In the genomic region with DNA sequence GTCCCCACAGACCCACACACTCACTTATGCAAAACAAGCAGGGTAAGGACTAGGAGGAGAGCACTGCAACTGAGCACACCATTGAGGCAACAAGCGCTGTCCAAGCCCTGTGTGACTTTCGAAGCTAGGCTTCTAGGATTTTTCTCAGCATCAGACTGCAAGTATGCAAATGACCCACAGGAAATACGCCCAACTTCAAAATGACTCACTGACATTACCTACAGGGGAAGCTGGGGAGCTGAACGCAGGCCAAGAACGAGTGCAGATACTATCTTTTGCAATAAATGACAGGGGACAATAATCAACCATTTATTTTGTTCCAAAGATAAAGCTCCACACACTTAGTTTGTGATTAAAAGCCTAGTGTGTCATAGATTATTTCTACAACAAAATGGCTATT, we compare ENCODE assay signal across 27 mouse cellular contexts. TPM values are rescaled to one million over a fixed set of nuclear protein-coding genes. Genes with fewer than 3 reads are reported as not detected.
DNase-seq lines count a peak whose midpoint lies in the region; ATAC-seq and TF ChIP-seq lines count a peak whose summit lies in the region.
"Had no signal": no experiment of that assay in that cellular context is flagged by ENCODE, and none has a peak within 500 bp of the region (broad histone marks: within the 10 kb centered on the region; RNA-seq: fewer than 3 reads in every experiment).

No protein-coding gene starts in this region.

- no peak for TF ChIP-seq RAD21 in CH12.LX (IDR thresholded peaks at IDR 0.05; ENCODE audit: low read depth, low read length)

- H3K9me3 ChIP-seq in CH12.LX (replicated peaks; ENCODE audit: low read length), result peaks cover 14% of the 10 kb centered on the region
- H3K9me3 ChIP-seq: embryonic facial prominence, embryonic 12.5 days; forebrain, embryonic 15.5 days; heart, embryonic 15.5 days; hindbrain, embryonic 15.5 days had no signal

- no peak for TF ChIP-seq POLR2A in CH12.LX (IDR thresholded peaks at IDR 0.05; ENCODE audit: low read depth, low read length)

- H3K27me3 ChIP-seq in CH12.LX (replicated peaks), result peaks cover 63% of the 10 kb centered on the region
- H3K27me3 ChIP-seq: embryonic facial prominence, embryonic 12.5 days; forebrain, embryonic 15.5 days; heart, embryonic 15.5 days; hindbrain, embryonic 15.5 days had no signal

- H3K36me3 ChIP-seq in CH12.LX (replicated peaks in 1 of 2; ENCODE audit: control insufficient read depth in 1 of 2, insufficient read depth in 1 of 2, low read length in 1 of 2), result no peaks in the 10 kb centered on the region
- H3K36me3 ChIP-seq: embryonic facial prominence, embryonic 12.5 days; forebrain, embryonic 15.5 days; heart, embryonic 15.5 days; hindbrain, embryonic 10.5 days; hindbrain, embryonic 15.5 days had no signal

- TF ChIP-seq CTCF in CH12.LX (conservative IDR thresholded peaks at IDR 0.05 in 1 of 2, IDR thresholded peaks at IDR 0.05 in 1 of 2; ENCODE audit: low read depth in 2 of 2, low read length in 2 of 2), result no peak

- peak; percentile 20 for DNase-seq in adrenal gland, postnatal 14 days
- DNase-seq in adrenal gland, adult 8-10 months, result no peak
- peak; percentile 29 for DNase-seq in A20 (ENCODE audit: low read depth, low spot score)
- DNase-seq in CH12.LX (ENCODE audit: extremely low read depth), result peak; percentile 27
- DNase-seq in embryo, embryonic 10.5 days (ENCODE audit: low spot score), result no peak
- no peak for DNase-seq in kidney, postnatal 36 days
- DNase-seq: adrenal gland, postnatal 36 days; cerebellum, adult 11 months; cerebellum, adult 8-10 months; cerebellum, postnatal 14 days; gastrocnemius, postnatal 36 days; heart, adult 18-20 months; heart, postnatal 14 days; kidney, adult 11 months had no signal

- H3K4me3 ChIP-seq in CH12.LX (replicated peaks in 1 of 3; ENCODE audit: low read depth in 2 of 3, low read length in 2 of 3, poor library complexity in 1 of 3), result no peak overlapping the region
- H3K4me3 ChIP-seq: embryonic facial prominence, embryonic 12.5 days; forebrain, embryonic 15.5 days; heart, embryonic 15.5 days; hindbrain, embryonic 10.5 days; hindbrain, embryonic 15.5 days had no signal

- no peak overlapping the region for H3K4me2 ChIP-seq in CH12.LX (ENCODE audit: insufficient read depth, low read depth, poor library complexity, severe bottlenecking)
- H3K4me2 ChIP-seq: embryonic facial prominence, embryonic 12.5 days; forebrain, embryonic 15.5 days; heart, embryonic 11.5 days; heart, embryonic 15.5 days; hindbrain, embryonic 15.5 days had no signal

- no peak overlapping the region for H3K27ac ChIP-seq in CH12.LX (ENCODE audit: insufficient read depth, low read depth)
- H3K27ac ChIP-seq: embryonic facial prominence, embryonic 12.5 days; forebrain, embryonic 15.5 days; heart, embryonic 15.5 days; hindbrain, embryonic 10.5 days; hindbrain, embryonic 15.5 days had no signal

- TF ChIP-seq EP300 in CH12.LX (IDR thresholded peaks at IDR 0.05; ENCODE audit: low read length), result 0 out of 2 replicates have a peak, but pooled peaks have one; percentile 18

- H3K79me2 ChIP-seq in CH12.LX (replicated peaks; ENCODE audit: control insufficient read depth, extremely low read depth, insufficient read depth, poor library complexity, severe bottlenecking), result no peaks in the 10 kb centered on the region

- in situ Hi-C loops in CH12.LX (cut with MboI; ENCODE audit: low pct_ligation_motif_present, low pct_unique_long_range_greater_than_20kb, low sequenced_read_pairs), result no loop called here

- dilution Hi-C loops in CH12.LX (cut with MboI; ENCODE audit: extremely low pct_ligation_motif_present, extremely low pct_unique_long_range_greater_than_20kb, low sequenced_read_pairs), result no loop called here

- H3K9ac ChIP-seq in CH12.LX (ENCODE audit: insufficient read depth, low read depth), result no peak overlapping the region
- H3K9ac ChIP-seq: embryonic facial prominence, embryonic 12.5 days; forebrain, embryonic 15.5 days; heart, embryonic 15.5 days; hindbrain, embryonic 15.5 days had no signal

- H3K4me1 ChIP-seq in CH12.LX (ENCODE audit: control insufficient read depth in 1 of 2, insufficient read depth in 2 of 2), result peaks cover 3 to 5% of the 10 kb centered on the region in 2 experiments
- H3K4me1 ChIP-seq: embryonic facial prominence, embryonic 12.5 days; forebrain, embryonic 15.5 days; heart, embryonic 15.5 days; hindbrain, embryonic 10.5 days; hindbrain, embryonic 15.5 days had no signal

- peak; percentile 69 for ATAC-seq in inflammation-experienced regulatory T-cells, adult 6 months
- ATAC-seq: forebrain, embryonic 15.5 days had no signal

TF ChIP-seq in CH12.LX, 34 proteins besides CTCF, POLR2A, EP300 and RAD21:
- TF ChIP-seq JUND (conservative IDR thresholded peaks at IDR 0.05; ENCODE audit: low read depth, low read length), result peak; percentile 45; the same call in 1 of the 2 replicates
- peak; percentile 34; the same call in 1 of the 2 replicates for TF ChIP-seq BHLHE40 (IDR thresholded peaks at IDR 0.05; ENCODE audit: low read depth, low read length)
- no peak for TF ChIP-seq MAX (IDR thresholded peaks at IDR 0.05; ENCODE audit: low read length)
- TF ChIP-seq GABPA (IDR thresholded peaks at IDR 0.05; ENCODE audit: insufficient replicate concordance, low read depth, low read length), result no peak
- no peak for TF ChIP-seq UBTF (IDR thresholded peaks at IDR 0.05; ENCODE audit: low read depth, low read length)
TF ChIP-seq in CH12.LX: peak in this region for 2.

RNA-seq across cellular contexts. Expression of gene Il9, which starts 6.0 kb away (rescaled TPM):
- not detected in 2 replicates for total RNA-seq in adrenal gland, postnatal 14 days (2021)
- total RNA-seq in adrenal gland, adult 8-10 months (2022), result not detected
- total RNA-seq in CH12.LX (2012; rRNA removed), result not detected in 2 replicates
- total RNA-seq in CH12.LX (2014; rRNA removed), result not detected in 2 replicates
- polyA plus RNA-seq in CH12.LX (2012; ENCODE audit: insufficient read length, low read depth), result not detected in 2 replicates
- polyA plus RNA-seq in inflammation-experienced regulatory T-cells, adult 6 months (2017; shearing (Covaris generic)), result not detected
- total RNA-seq: adrenal gland, postnatal 36 days; common myeloid progenitor, adult 5-6 weeks; ES-E14; gastrocnemius, adult 8-10 months; gastrocnemius, postnatal 36 days; heart, adult 18-20 months; heart, postnatal 14 days had no signal
- polyA plus RNA-seq: brain, embryonic 14.5 days; embryonic facial prominence, embryonic 12.5 days; forebrain, embryonic 11.5 days; forebrain, embryonic 15.5 days; heart, embryonic 11.5 days; heart, embryonic 15.5 days; hindbrain, embryonic 10.5 days; hindbrain, embryonic 15.5 days; intestine, embryonic 14.5 days had no signal

RNA-seq across cellular contexts. Expression of gene Fbxl21, which starts 34.3 kb away (rescaled TPM):
- total RNA-seq in adrenal gland, postnatal 14 days (2021), result 2.7 and 3.0 TPM in 2 replicates
- total RNA-seq in adrenal gland, adult 8-10 months (2022), result 1 to 10 TPM; 5.8 to 7.5 (median 6.2) TPM
- total RNA-seq in CH12.LX (2012; rRNA removed), result not detected in 2 replicates
- total RNA-seq in CH12.LX (2014; rRNA removed), result not detected in 2 replicates
- not detected in 2 replicates for polyA plus RNA-seq in CH12.LX (2012; ENCODE audit: insufficient read length, low read depth)
- 1 to 10 TPM in 2 of 3 experiments, under 1 TPM in 1; 0.23 to 2.1 (median 1.5) TPM for polyA plus RNA-seq in inflammation-experienced regulatory T-cells, adult 6 months (2017; shearing (Covaris generic))
- total RNA-seq: common myeloid progenitor, adult 5-6 weeks had no signal

RNA-seq across cellular contexts. Expression of gene Slc25a48, which starts 49.9 kb away (rescaled TPM):
- 2.7 and 4.6 TPM in 2 replicates for total RNA-seq in adrenal gland, postnatal 14 days (2021)
- 1 to 10 TPM in 3 of 4 experiments, under 1 TPM in 1; 0.55 to 2.5 (median 1.4) TPM for total RNA-seq in adrenal gland, adult 8-10 months (2022)
- total RNA-seq in CH12.LX (2012; rRNA removed) (not detected in 2 replicates), CH12.LX (2014; rRNA removed) (not detected in 2 replicates)
- not detected in 2 replicates for polyA plus RNA-seq in CH12.LX (2012; ENCODE audit: insufficient read length, low read depth)
- not detected for polyA plus RNA-seq in inflammation-experienced regulatory T-cells, adult 6 months (2017; shearing (Covaris generic))
- total RNA-seq: common myeloid progenitor, adult 5-6 weeks had no signal
- polyA plus RNA-seq: forebrain, embryonic 11.5 days; forebrain, embryonic 15.5 days; hindbrain, embryonic 15.5 days had no signal

Comparison
In these comparisons a context has a peak if more than half of its experiments do, and no peak if none do; other contexts are left out.
1. DNase-seq: peak in adrenal gland, postnatal 14 days (single experiment), A20 (single experiment) and CH12.LX (single experiment); none in adrenal gland, adult 8-10 months (single experiment), embryo, embryonic 10.5 days (single experiment) and kidney, postnatal 36 days (0 of 2).